Mouse (Mus musculus) heart, adult 2 months (tissue): Measurements from ENCODE around the gene Eya2. TPM values are rescaled to one million over a fixed set of nuclear protein-coding genes. Genes with fewer than 3 reads are reported as not detected.
A peak's percentile ranks its signal among the peaks of the same experiment; 100 is the strongest.
"Not testable (repeated sequence)": the region's sequence is repeated elsewhere in the genome, so short reads cannot be mapped to it uniquely, and the experiment has no call there.

Source experiments
- DNase-seq, 2 experiments: peaks; one replicate each; pipeline ENCODE4 v3.0.0; 2021
- H3K27ac ChIP-seq: fragments of 200-600 bp; 2 replicates; pipeline ENCODE4 v1.8.1; 2022
- H3K27me3 ChIP-seq: fragments of 200-500 bp; 2 replicates; pipeline ENCODE4 v1.6.1; 2012; ENCODE audit warnings: mild to moderate bottlenecking, low read length, inconsistent platforms, mixed read lengths; ENCODE audit not compliant: control insufficient read depth, insufficient read depth
- H3K36me3 ChIP-seq: fragments of 200-500 bp; 2 replicates; pipeline ENCODE4 v1.6.1; 2012; ENCODE audit warnings: low read length, inconsistent platforms; ENCODE audit not compliant: control insufficient read depth, insufficient read depth
- H3K4me1 ChIP-seq: fragments of 200-500 bp; 2 replicates; pipeline ENCODE4 v1.6.1; 2011; ENCODE audit warnings: low read length; ENCODE audit not compliant: control insufficient read depth, insufficient read depth
- H3K4me3 ChIP-seq: fragments of 200-600 bp; 2 replicates; pipeline ENCODE4 v1.8.1; 2022
- H3K79me2 ChIP-seq: fragments of 200-500 bp; replicated peaks from 2 replicates; pipeline ENCODE4 v1.6.1; 2012; ENCODE audit warnings: mild to moderate bottlenecking, inconsistent platforms, low read length, moderate library complexity, mixed read lengths; ENCODE audit not compliant: control insufficient read depth, insufficient read depth
- H3K9ac ChIP-seq: fragments of 200-500 bp; 2 replicates; pipeline ENCODE4 v1.6.1; 2012; ENCODE audit warnings: low read depth, mild to moderate bottlenecking, control low read depth, inconsistent platforms, low read length, mixed read lengths
- CTCF ChIP-seq: fragments of 200-600 bp; IDR thresholded peaks from 2 replicates; pipeline ENCODE4 v1.8.1; 2022; ENCODE audit warnings: antibody characterized with exemption, mild to moderate bottlenecking, moderate library complexity
- EP300 ChIP-seq: fragments of 200-500 bp; IDR thresholded peaks from 2 replicates; pipeline ENCODE4 v1.6.1; 2011; ENCODE audit warnings: low read depth, low read length, control low read depth; ENCODE audit not compliant: insufficient read depth
- POLR2A ChIP-seq: fragments of 200-500 bp; IDR thresholded peaks from 2 replicates; pipeline ENCODE4 v1.6.1; 2011; ENCODE audit warnings: mild to moderate bottlenecking, low read depth, low read length, control low read depth; ENCODE audit not compliant: insufficient read depth
- WGBS: fragments of 180-500 bp; shearing (Covaris S2); methylation state at CpG from one replicate; pipeline ENCODE4 v1.1.7; 2018; 5-methylcytosine and 5-hydroxymethylcytosine counted together
- intact Hi-C: fragments of 180-260 bp; cut with DNase I; formaldehyde crosslinking; loops from one replicate; pipeline ENCODE4 v1.15.1; 2025
- long read RNA-seq: library from polyadenylated mRNA; stranded (forward); transcript quantifications from one replicate; pipeline ENCODE4 v2.0.0, GENCODE M21; 2021
- polyA plus RNA-seq: library from polyadenylated mRNA; depleted of rRNA; stranded (reverse); fragments of >200 nt; gene quantifications from 2 replicates; pipeline ENCODE4 v1.2.3, GENCODE M21; 2012; rRNA removed
- total RNA-seq, 2 experiments: library from RNA; stranded (reverse); gene quantifications; 2 replicates each; pipeline ENCODE4 v1.2.3; 2021

Eya2 gene
- total RNA-seq (1 to 10 TPM in 1 of 2 experiments, under 1 TPM in 1; 0.55 to 1.6 TPM), polyA plus RNA-seq (2.4 and 5.5 TPM in 2 replicates)
- long read RNA-seq, partial matches to known transcripts, result 0 of 2 reads
- long read RNA-seq, other reads (novel, unspliced or antisense), result 0 of 2 reads

DNA sequence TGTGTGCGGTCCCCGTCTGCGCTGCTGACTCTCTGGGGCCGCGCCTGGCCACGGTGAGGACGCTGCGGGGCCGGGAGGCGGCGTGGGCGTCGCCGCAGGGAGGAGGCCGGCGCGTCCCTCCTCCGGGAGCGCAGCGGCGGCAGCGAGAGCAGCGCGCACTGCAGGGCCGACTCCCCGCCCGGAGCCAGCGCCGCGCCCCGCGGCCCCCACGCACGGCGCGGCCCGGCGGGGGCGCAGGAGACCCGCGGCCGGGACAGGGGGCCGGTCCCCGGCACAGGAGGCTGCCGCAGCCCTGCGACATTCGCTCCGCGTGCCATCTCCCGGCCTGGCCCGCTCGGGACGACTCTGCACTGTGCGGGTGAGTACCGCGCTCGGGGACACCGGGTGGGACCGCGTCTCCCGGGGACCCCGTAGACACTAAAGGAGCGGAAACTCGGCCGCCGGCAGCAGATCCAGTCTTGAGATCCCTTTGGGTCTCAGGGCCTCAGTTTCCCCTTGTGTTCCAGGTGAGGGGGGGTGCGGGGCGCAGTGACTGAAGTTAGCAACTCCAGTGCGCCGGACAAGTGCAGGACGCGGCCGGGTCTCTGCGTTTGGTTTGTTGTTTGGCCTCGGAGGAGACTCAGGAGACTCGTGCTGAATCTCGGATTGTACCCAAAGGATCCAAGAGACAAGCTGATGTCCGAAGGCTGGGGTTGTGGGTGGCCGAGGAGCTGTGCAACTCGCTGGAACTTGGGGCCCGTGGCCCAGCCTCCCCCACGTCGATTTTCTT lies at the start of gene Eya2:
Eya2 (plus strand) TSS at position 126 of the 769 bp plus-strand sequence.
- Histone ChIP-seq H3K79me2 (no peaks in the 10 kb centered on the region), H3K4me3 (peak within 1 kb of the TSS; percentile 10; the same call in 1 of the 2 replicates), H3K36me3 (no peaks in the 10 kb centered on the region), H3K4me1 (no peaks in the 10 kb centered on the region), H3K9ac (peak within 1 kb of the TSS; percentile 45; the same call in 1 of the 2 replicates), H3K27me3 (peaks cover 7% of the 10 kb centered on the region; the same call in 1 of the 2 replicates), H3K27ac (no peak within 1 kb of the TSS)
- intact Hi-C loops, result no loop called here
- TF ChIP-seq CTCF (no peak), POLR2A (no peak), EP300 (no peak)
- DNase-seq, result peak; percentile 32 to 35
- WGBS, result 1% methylated on average over 76 of the region's 83 CpGs

GRCm38 (mm10) chr2:165545687-165546086 lies 49.1 kb upstream of the Eya2 start:
- Histone ChIP-seq H3K27me3 (no peaks in the 10 kb centered on the region; the same call in 1 of the 2 replicates), H3K27ac (no peak overlapping the region), H3K36me3 (no peaks in the 10 kb centered on the region), H3K4me1 (no peaks in the 10 kb centered on the region), H3K4me3 (no peak overlapping the region), H3K9ac (no peak overlapping the region), H3K79me2 (no peaks in the 10 kb centered on the region)
- TF ChIP-seq POLR2A, result no peak
- no peak for TF ChIP-seq CTCF
- no peak for TF ChIP-seq EP300
- DNase-seq, result no peak
- 86% methylated on average over 2 of the region's 2 CpGs for WGBS
- intact Hi-C loops, result no loop called here

DNA sequence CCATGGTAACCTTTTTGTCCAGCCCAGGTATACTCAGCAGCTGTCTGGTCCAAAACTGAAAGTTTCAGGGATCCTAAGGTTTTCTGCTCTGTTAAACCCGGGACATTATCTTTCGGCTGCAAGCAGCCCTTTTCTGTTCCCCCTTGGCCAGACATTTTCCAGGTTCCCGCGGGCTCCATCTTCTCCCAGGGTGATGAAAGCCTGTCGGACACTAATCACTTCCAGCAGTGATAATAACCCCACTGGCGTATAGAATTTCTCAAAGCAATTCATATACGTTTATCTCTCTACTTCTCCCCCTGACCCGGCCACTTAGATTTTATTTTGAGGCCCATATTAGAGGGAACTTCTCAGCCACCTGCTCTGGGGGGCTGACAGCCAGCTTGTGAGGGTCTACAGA lies 48.5 kb upstream of the Eya2 start:
- H3K79me2 ChIP-seq, result no peaks in the 10 kb centered on the region
- no peak overlapping the region for H3K27ac ChIP-seq
- H3K4me1 ChIP-seq, result no peaks in the 10 kb centered on the region
- intact Hi-C loops, result no loop called here
- DNase-seq, result no peak
- H3K9ac ChIP-seq, result no peak overlapping the region
- H3K36me3 ChIP-seq, result no peaks in the 10 kb centered on the region
- H3K27me3 ChIP-seq, result no peaks in the 10 kb centered on the region; the same call in 1 of the 2 replicates
- whole genome bisulfite sequencing, result 39% methylated on average over 8 of the region's 8 CpGs
- no peak overlapping the region for H3K4me3 ChIP-seq
- TF ChIP-seq POLR2A (no peak), CTCF (no peak), EP300 (no peak)

DNA sequence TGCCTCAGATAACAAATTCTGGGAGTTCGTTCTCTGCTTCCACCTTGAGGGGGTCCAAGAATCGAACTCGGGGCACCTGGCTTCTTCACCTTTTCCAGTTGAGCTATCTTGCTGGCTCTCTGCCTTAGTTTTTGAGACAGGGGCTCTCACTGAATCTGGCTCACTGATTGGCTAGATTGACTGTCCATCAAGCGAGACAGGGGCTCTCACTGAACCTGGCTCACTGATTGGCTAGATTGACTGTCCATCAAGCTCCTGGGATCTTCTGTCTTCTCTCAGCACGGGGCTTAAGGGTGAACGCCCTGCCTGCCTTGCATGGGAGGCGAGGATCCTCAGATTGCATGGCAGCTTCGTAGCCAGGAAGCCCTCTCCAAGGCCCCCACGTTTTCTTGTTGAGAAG lies 47.4 kb upstream of the Eya2 start:
- no peaks in the 10 kb centered on the region; the same call in 1 of the 2 replicates for H3K27me3 ChIP-seq

GRCm38 (mm10) chr2:165548627-165549026 lies 46.2 kb upstream of the Eya2 start:
- Histone ChIP-seq H3K9ac (no peak overlapping the region), H3K36me3 (no peaks in the 10 kb centered on the region), H3K79me2 (no peaks in the 10 kb centered on the region), H3K27me3 (no peaks in the 10 kb centered on the region; the same call in 1 of the 2 replicates), H3K27ac (no peak overlapping the region), H3K4me1 (no peaks in the 10 kb centered on the region), H3K4me3 (no peak overlapping the region)
- 72% methylated on average over 6 of the region's 6 CpGs for WGBS
- TF ChIP-seq EP300 (no peak), CTCF (no peak), POLR2A (no peak)
- intact Hi-C loops, result no loop called here
- no peak for DNase-seq

More for the DNA sequence above, 47.4 kb upstream of the Eya2 start:
- 44% methylated on average over 9 of the region's 9 CpGs for WGBS
- TF ChIP-seq POLR2A (no peak), CTCF (no peak), EP300 (no peak)
- DNase-seq, result peak in 1 of 2 experiments; percentile 12
- Histone ChIP-seq H3K4me3 (no peak overlapping the region), H3K36me3 (no peaks in the 10 kb centered on the region), H3K27ac (no peak overlapping the region), H3K9ac (no peak overlapping the region), H3K4me1 (no peaks in the 10 kb centered on the region), H3K79me2 (no peaks in the 10 kb centered on the region)
- intact Hi-C loops, result no loop called here

DNA sequence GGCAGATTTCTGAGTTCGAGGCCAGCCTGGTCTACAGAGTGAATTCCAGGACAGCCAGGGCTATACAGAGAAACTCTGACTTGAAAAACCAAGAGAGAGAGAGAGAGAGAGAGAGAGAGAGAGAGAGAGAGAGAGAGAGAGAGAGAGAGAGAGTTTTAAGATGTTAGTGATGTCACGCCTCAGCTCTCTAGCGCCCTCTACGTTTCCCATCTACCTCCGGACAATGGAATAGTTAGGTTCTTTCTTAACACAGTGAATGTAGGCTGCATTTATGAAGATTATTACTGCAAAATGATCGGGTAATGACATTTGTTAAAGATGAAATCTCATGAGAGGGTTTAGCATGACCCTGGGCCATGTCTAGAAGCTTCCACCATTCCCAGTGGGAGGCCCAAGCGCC lies 44.4 kb upstream of the Eya2 start:
- H3K27me3 ChIP-seq, H3K4me3 ChIP-seq, H3K36me3 ChIP-seq, H3K9ac ChIP-seq, H3K79me2 ChIP-seq, intact Hi-C loops, H3K4me1 ChIP-seq, DNase-seq, H3K27ac ChIP-seq: not testable (repeated sequence)
- TF ChIP-seq CTCF, result 0 out of 2 replicates have a peak, but pooled peaks have one; percentile 15
- 75% methylated on average over 7 of the region's 7 CpGs for WGBS
